Mouse (Mus musculus) E14TG2a.4 (cell line): ENCODE measurements around the gene Adamts2.

ENCODE experiments used
- CTCF ChIP-seq: conservative IDR thresholded peaks from 2 replicates; pipeline ENCODE4 v1.5.1; 2014; ENCODE audit warnings: low read length
- POU5F1 ChIP-seq: IDR thresholded peaks from 2 replicates; pipeline ENCODE4 v1.6.1; 2014; ENCODE audit warnings: low read length, borderline replicate concordance

DNA sequence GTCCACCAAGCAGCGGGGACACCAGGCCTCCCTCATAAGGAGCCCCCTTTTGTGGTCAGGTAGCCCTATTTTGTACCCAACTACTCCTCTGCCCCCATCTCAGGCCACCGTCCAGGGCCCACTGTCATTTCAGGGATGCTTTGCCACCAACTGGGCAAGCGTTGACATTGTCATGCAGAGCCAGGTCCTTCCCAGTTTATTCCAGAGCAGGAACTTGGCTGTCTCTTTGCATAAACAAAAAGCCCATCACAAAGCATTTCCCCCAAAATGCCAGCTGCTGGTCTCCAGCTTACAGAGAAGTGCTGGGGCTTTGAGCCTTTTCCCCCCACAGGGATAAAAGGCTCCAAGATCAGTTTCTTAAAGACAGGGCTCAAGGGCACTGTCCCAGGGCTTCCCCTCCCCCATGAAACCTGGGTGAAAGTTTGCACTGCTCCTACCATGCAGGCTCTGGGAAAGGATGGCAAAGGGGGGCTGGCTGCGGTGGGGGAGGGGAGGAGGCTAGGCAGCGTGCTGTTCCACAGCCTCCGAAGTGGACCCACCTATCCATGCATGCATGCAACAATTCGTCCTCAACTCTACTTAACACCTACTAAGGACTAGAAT lies 149.2 kb downstream of the Adamts2 start:
- TF ChIP-seq CTCF (no peak), POU5F1 (no peak)
